Mouse (Mus musculus) embryonic facial prominence, embryonic 14.5 days (tissue): ENCODE results near the gene Gng12. TPM values are rescaled to one million over a fixed set of nuclear protein-coding genes. Genes with fewer than 3 reads are reported as not detected.
"Not testable (repeated sequence)": the region's sequence is repeated elsewhere in the genome, so short reads cannot be mapped to it uniquely, and the experiment has no call there.

ENCODE experiments used
- ATAC-seq: fragments of 200-750 bp; cut with Nextera tagmentation; 2 replicates; pipeline ENCODE4 v1.8.0; 2017; ENCODE audit warnings: low read depth, moderate number of reproducible peaks, moderate TSS enrichment
- DNase-seq: peaks from one replicate; pipeline ENCODE4 v3.0.0-alpha.2; 2015; ENCODE audit warnings: low spot score
- H3K27ac ChIP-seq: fragments of 300-500 bp; sonication (generic); replicated peaks from 2 replicates; pipeline ENCODE4 v1.5.1; 2014; ENCODE audit warnings: low read depth, mild to moderate bottlenecking, low read length, moderate library complexity
- H3K27me3 ChIP-seq: fragments of 300-500 bp; sonication (generic); replicated peaks from 2 replicates; pipeline ENCODE4 v1.6.1; 2014; ENCODE audit warnings: low read length; ENCODE audit not compliant: control insufficient read depth, insufficient read depth
- H3K36me3 ChIP-seq: fragments of 300-500 bp; sonication (generic); 2 replicates; pipeline ENCODE4 v1.6.1; 2014; ENCODE audit warnings: low read length, mixed read lengths; ENCODE audit not compliant: control insufficient read depth, insufficient read depth
- H3K4me1 ChIP-seq: fragments of 300-500 bp; sonication (generic); 2 replicates; pipeline ENCODE4 v1.6.1; 2014; ENCODE audit warnings: antibody characterized with exemption, low read length; ENCODE audit not compliant: control insufficient read depth, insufficient read depth
- H3K4me2 ChIP-seq: fragments of 300-500 bp; sonication (generic); 2 replicates; pipeline ENCODE4 v1.6.1; 2014; ENCODE audit warnings: low read depth, mild to moderate bottlenecking, low read length, moderate library complexity, mixed read lengths
- H3K4me3 ChIP-seq: fragments of 300-500 bp; sonication (generic); 2 replicates; pipeline ENCODE4 v1.5.1; 2014; ENCODE audit warnings: low read depth, mild to moderate bottlenecking, low read length
- H3K9ac ChIP-seq: fragments of 300-500 bp; sonication (generic); 2 replicates; pipeline ENCODE4 v1.6.1; 2014; ENCODE audit warnings: low read depth, mild to moderate bottlenecking, low read length, moderate library complexity, mixed read lengths
- H3K9me3 ChIP-seq: fragments of 300-500 bp; sonication (generic); 2 replicates; pipeline ENCODE4 v1.6.1; 2016; ENCODE audit warnings: low read length; ENCODE audit not compliant: control insufficient read depth
- WGBS: fragments of 180-500 bp; shearing (Covaris S2); extraction: QIAGEN DNeasy Blood & Tissue Kit; methylation state at CpG from one replicate; pipeline ENCODE4 v1.1.7; 2014; 5-methylcytosine and 5-hydroxymethylcytosine counted together
- polyA plus RNA-seq: library from polyadenylated mRNA; unstranded; fragments of >200 nt; fragmentation: Nextera tagmentation; extraction: Ambion mirVana; gene quantifications from 2 replicates; pipeline ENCODE4 v1.2.1, GENCODE M21; 2014

The Gng12 gene
- polyA plus RNA-seq, 1 experiment from 2014 or later, result 91.8 TPM

GRCm38 (mm10) chr6:67032972-67033371 is 136.8 kb downstream of the Gng12 start:
- H3K27ac ChIP-seq, H3K9me3 ChIP-seq, ATAC-seq, H3K27me3 ChIP-seq, DNase-seq, H3K9ac ChIP-seq, H3K4me2 ChIP-seq, H3K4me3 ChIP-seq, H3K36me3 ChIP-seq: not testable (repeated sequence)
- H3K4me1 ChIP-seq, result peaks cover 12% of the 10 kb centered on the region; the same call in 1 of the 2 replicates
- WGBS, result 82% methylated on average over 3 of the region's 4 CpGs

GRCm38 (mm10) chr6:67033604-67034003 is 137.4 kb downstream of the Gng12 start:
- 66% methylated on average over 4 of the region's 4 CpGs for WGBS
- H3K4me1 ChIP-seq, result peaks cover 12% of the 10 kb centered on the region; the same call in 1 of the 2 replicates
- no peak overlapping the region for H3K4me2 ChIP-seq
- no peak for ATAC-seq
- H3K9ac ChIP-seq, result no peak overlapping the region
- H3K27me3 ChIP-seq, result no peaks in the 10 kb centered on the region
- no peaks in the 10 kb centered on the region for H3K36me3 ChIP-seq
- H3K4me3 ChIP-seq, result no peak overlapping the region
- no peak overlapping the region for H3K27ac ChIP-seq
- no peaks in the 10 kb centered on the region for H3K9me3 ChIP-seq
- peak; percentile 31 for DNase-seq

DNA sequence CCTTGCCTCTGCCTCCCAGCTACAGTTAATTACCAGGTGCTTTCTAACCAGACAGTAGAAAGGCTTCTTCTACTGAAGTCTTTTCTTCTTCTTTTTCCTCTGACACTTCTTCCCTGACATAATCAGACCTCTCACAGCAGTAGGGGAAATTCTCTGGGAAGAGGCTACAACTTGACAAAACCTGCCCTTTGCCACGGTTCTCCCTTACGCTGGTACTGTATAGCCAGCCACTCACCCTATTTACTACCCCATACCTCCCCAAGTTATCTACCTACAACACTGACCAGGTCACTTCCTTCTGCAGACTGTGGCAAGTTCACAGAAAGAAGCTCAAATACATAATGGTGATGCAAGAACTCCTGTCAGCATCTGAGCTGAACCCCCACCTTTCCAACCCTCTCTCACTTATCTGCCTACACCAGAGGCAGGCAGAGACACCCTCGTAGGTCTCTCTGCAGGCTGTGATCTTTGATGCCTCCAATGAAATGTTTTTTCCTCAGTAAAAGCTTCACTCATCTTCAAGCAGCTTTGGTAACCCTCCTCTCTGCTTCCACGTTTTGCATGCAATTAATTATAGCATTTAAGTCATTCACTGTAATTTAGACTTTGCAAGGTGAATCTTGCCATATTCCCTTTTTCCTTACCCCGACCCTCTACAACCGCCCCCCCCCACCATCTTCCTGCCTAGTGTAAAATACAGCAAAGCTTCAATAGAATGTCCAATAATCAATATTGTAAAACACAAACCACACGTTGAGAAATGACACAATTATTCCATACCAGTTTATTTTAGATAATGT is 138.3 kb downstream of the Gng12 start:
- no peak overlapping the region; the same call in 1 of the 2 replicates for H3K4me2 ChIP-seq
- H3K4me1 ChIP-seq, result peaks cover 12% of the 10 kb centered on the region; the same call in 1 of the 2 replicates
- H3K4me3 ChIP-seq, result no peak overlapping the region
- 46% methylated on average over 7 of the region's 7 CpGs for WGBS
- DNase-seq (no peak), ATAC-seq (no peak)
- no peaks in the 10 kb centered on the region for H3K9me3 ChIP-seq
- no peak overlapping the region for H3K9ac ChIP-seq
- H3K27me3 ChIP-seq, result no peaks in the 10 kb centered on the region
- no peak overlapping the region for H3K27ac ChIP-seq
- no peaks in the 10 kb centered on the region for H3K36me3 ChIP-seq

DNA sequence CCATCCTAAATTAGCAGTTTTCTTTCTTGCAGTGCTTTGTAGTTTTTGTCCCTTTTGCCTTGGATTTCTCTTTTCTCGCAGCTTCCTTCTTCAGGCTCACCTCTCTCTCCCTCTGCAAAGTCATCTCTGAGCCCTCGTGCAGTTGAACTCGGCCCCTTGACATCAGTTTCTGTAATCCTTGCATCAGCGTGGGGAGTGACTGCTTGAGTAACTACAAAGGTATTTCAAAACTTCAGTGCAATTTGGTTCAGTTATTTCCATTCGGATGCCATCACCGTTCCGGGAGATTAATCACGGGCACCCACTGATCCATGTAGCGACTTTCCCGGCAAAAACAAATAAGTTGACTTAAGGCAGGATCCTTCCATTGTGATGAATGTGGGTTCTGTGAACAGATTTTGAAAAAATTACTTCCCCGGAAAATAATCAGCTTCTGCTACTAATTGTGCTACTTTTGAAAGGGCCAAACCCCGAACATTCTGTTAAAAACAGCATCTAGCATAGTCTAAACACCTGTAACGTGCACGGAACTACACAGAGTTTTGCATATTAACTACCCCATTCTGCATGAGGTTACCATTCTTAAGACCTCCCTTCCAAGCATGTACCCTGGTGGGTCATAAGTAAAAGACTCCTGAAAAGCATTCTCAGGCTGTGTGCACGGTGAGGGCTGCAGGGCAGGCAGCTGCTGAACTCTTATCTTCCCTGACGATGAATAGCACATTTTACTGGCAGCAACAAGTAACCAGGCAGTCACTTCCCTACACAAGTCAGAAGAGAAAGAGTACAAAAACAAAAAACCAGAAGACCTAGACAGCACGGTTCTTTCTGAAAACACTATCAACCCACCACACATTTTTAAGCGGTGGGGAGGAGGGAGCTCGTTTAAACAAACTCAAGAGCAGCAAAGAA is 139.4 kb downstream of the Gng12 start:
- H3K27ac ChIP-seq, result no peak overlapping the region
- no peaks in the 10 kb centered on the region for H3K36me3 ChIP-seq
- no peaks in the 10 kb centered on the region for H3K27me3 ChIP-seq
- no peaks in the 10 kb centered on the region for H3K9me3 ChIP-seq
- DNase-seq (peak; percentile 32), ATAC-seq (no peak)
- H3K9ac ChIP-seq, result peak overlapping the region; percentile 74
- H3K4me3 ChIP-seq, result peak overlapping the region; percentile 70
- H3K4me2 ChIP-seq, result peak overlapping the region; percentile 71
- 12% methylated on average over 19 of the region's 19 CpGs for whole genome bisulfite sequencing
- H3K4me1 ChIP-seq, result peaks cover 10% of the 10 kb centered on the region; the same call in 1 of the 2 replicates

GRCm38 (mm10) chr6:67036356-67036811 is 140.2 kb downstream of the Gng12 start:
- 0% methylated on average over 28 of the region's 29 CpGs for WGBS
- Histone ChIP-seq H3K4me2 (peak overlapping the region; percentile 71), H3K36me3 (no peaks in the 10 kb centered on the region), H3K9me3 (no peaks in the 10 kb centered on the region), H3K4me1 (peaks cover 10% of the 10 kb centered on the region; the same call in 1 of the 2 replicates), H3K27ac (peak overlapping the region; percentile 86), H3K27me3 (no peaks in the 10 kb centered on the region), H3K4me3 (peak overlapping the region; percentile 70), H3K9ac (peak overlapping the region; percentile 74)
- DNase-seq (peak; percentile 94), ATAC-seq (peak; percentile 66)

GRCm38 (mm10) chr6:67036837-67037628 is 140.8 kb downstream of the Gng12 start, which contains the start of gene Gadd45a:
TSS of gene Gadd45a (minus strand) at chr6:67037457.
- ATAC-seq, result peak; percentile 98
- Histone ChIP-seq H3K4me3 (peak within 1 kb of the TSS; percentile 70), H3K9me3 (no peaks in the 10 kb centered on the region), H3K27me3 (no peaks in the 10 kb centered on the region), H3K4me2 (peak within 1 kb of the TSS; percentile 71), H3K27ac (peak within 1 kb of the TSS; percentile 86), H3K36me3 (no peaks in the 10 kb centered on the region), H3K9ac (peak within 1 kb of the TSS; percentile 74), H3K4me1 (peaks cover 10% of the 10 kb centered on the region; the same call in 1 of the 2 replicates)
- peak; percentile 99 for DNase-seq
- under 1% methylated on average over 37 of the region's 69 CpGs for WGBS

DNA sequence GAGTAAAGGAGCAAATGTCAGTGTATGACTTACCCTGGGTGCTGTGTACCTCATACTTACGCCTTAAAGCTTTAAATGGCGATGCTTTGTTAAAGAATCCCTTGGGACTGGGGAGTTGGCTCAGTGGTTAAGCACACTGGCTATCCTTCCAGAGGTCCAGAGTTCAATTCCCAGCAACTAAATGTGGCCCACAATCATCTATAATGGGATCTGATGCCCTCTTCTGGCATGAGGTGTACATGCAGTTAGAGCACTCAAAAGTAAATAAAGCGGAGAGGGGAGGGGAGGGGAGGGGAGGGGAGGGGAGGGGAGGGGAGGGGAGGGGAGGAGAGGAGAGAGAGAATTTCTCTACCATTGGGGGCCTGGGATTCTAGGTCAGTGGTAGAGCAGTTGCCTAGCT is 142.8 kb downstream of the Gng12 start:
- ATAC-seq (no peak), DNase-seq (no peak)
- Histone ChIP-seq H3K4me2 (no peak overlapping the region), H3K4me3 (no peak overlapping the region), H3K4me1 (peaks cover 10% of the 10 kb centered on the region; the same call in 1 of the 2 replicates), H3K9me3 (no peaks in the 10 kb centered on the region), H3K27me3 (no peaks in the 10 kb centered on the region), H3K36me3 (no peaks in the 10 kb centered on the region), H3K27ac (no peak overlapping the region), H3K9ac (no peak overlapping the region)
- 96% methylated on average over 2 of the region's 3 CpGs for WGBS
